Mouse (Mus musculus) retina, postnatal 1 day (tissue): ENCODE measurements at regions not wholly inside any gene's neighbourhood (a gene's known extent, or its start where the extent isn't known, plus 50 kb on each side); places are given as distances from the start of the nearest gene placed in this dataset.

Experiments
- DNase-seq: peaks from one replicate; pipeline ENCODE4 v3.0.0-alpha.2; 2012

DNA sequence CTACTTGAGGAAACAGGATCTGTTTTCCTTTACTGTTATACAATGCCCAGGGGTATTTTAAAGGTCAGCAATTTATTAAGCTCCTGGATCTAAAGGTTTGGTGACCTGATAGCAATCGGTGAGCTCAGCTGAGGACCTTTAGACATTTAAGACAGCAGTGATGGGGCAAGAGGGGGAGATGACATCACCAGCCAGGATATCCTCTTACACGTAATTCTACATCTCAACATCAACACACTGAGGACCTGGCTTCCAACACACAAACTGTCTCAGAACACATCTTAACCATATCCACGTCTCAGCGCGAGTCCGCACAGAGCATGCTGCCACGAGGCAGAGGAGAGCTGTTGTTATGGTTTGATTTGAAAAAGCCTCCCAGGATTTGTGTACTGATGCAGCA lies 69.2 kb downstream of the Nhlrc3 start:
- DNase-seq, result no peak

DNA sequence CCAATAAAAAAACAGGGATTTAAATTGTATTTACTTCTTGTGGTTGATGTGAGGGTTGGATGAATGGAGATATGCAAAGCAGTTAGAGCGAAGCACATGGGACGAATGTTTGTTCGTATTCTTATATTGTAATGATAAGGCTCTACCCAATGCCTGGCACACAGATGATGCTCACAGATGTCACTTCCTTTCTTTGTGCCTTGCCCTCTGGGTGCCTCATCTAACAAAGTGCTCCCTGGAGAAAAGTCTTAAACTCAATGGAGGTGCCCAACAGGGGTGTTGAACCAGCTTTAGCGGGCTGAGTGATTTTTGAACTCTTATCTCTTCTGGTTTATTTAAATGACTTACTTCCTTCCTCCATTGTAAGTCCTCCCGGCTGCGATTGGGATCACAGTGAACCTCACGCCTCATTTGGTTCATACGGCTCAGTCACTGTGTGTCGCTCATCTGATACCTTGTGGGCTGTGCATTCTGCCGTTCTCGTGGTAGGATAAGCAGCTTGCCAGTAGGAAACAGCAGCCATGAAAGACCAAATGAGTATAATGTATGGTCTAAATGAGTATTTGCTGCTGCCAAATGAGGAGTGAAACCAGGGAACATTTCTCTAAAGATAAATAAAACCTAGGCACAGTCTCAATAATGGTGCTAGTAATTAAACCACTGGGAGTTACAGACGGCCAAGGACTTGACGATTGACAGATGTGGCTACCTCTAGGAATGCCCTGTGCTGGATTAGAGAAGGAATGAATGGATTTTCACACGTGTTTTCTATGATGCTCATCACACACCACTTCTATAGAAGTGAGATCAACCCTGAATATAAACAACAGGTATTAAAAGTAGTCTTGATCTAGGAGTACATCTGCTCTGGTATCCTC lies 81.2 kb downstream of the Nhlrc3 start:
- DNase-seq, result peak; percentile 27

DNA sequence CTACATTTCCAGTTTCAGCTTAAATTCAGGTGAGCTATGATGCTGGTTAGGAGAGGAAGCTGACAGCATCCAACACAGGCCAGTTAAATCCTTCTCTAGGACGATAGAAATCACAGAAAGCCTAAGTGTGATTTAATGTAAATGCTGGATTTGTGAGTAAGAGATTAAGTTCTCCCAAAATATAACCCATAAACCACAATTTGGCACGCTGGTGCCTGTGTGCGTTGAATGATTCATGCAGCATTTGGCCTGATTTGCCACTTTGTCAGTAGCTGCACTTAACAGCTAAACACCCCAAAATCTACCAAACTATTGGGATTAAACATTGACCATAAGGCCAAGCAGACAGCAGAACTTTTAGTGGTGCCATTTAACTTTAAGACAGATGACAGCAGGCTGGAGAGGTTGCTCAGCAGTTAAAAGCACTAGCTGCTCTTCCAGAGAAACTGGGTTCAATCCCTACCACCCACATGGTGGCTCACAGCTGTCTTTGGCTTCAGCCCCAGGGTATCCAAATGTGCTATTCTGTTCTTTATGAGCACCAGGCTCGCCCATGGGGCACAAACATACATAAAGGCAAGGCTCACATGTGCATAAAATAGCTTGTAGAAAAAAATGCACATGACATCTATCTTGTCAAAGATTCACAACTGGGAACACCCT lies 83.5 kb downstream of the Nhlrc3 start:
- no peak for DNase-seq

DNA sequence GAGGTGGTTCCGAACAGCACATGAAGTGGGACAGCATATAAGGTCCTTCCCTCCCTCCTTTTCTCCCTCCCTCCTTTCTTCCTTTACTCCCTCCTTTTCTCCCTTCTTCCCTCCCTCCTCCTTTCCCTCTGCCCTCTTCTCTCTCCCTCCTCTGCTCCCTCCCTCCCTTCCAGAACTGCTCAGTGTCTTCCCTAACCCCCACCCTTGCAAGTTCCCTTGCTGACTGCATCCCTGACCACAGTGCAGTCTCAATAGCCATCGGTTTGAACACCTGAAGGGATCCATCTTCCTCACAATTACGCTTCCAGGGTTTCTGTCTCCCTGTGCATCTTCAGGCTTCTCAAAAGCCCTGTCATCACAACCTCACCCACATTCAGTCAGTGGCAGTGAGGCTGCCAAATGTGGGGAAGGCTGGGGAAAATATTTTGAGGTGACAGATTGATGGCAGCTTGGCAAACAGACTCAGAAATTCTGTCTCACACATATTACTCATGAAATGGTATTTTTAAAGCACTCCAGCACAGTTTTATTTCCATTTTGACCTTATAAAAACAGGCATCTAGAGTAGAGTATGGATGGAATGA lies 86.2 kb downstream of the Nhlrc3 start:
- no peak for DNase-seq

DNA sequence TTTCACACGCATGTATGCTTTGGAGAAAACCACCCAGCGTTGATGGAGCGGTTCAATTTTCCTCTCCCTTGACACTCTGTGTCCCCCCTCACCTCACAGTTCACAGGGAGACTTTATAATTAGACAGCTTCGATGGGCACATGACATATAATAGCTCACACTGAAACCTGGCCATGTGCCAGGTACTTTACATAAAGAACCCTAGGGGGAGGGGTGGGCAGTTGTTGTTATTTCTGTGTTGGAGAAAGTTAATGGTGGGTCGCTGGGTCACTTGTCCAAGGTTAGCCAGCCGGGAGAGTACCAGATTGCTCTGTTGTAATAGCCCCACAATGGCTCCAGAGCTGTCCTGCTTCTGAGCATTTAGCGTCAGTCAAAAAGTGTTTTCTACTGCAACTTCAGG lies 90.2 kb downstream of the Nhlrc3 start:
- DNase-seq, result peak; percentile 81

DNA sequence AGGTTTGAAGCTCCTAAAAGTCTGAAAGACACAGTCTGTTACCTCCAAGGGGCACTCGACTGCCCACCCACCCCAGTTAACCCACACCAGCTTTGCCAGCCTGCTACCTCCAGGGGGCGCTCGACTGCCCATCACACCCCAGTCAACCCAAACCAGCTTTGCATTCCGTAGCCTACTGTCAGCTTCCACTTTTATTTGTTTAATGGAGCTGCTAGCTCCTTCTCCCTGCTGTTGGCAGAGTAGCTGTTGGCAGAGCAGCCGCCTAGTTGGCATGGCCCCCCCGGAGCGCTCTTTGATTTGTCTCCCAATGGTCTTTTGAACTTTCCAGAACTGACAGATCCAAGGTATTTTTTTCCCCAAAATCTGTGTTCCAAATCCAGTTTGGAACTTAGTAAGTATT lies 91.2 kb downstream of the Nhlrc3 start:
- no peak for DNase-seq

DNA sequence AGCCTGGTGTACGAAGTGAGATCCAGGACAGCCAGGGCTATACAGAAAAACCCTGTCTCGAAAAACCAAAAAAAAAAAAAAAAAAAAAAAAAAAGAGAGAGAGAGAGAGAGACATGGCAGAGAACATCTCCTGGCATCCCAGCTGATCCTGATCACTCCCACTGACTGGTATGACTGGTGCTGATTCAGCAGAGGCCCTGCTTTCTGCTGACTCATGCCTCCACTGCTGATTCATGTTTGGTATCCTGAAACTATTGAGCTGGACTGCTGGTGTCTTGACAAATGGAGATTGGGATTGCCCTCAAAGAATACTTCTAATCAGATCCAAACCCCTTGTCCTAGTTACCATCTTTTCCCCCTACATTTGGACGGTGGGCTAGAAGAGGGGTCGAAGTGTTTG lies 101.9 kb downstream of the Nhlrc3 start:
- no peak for DNase-seq

DNA sequence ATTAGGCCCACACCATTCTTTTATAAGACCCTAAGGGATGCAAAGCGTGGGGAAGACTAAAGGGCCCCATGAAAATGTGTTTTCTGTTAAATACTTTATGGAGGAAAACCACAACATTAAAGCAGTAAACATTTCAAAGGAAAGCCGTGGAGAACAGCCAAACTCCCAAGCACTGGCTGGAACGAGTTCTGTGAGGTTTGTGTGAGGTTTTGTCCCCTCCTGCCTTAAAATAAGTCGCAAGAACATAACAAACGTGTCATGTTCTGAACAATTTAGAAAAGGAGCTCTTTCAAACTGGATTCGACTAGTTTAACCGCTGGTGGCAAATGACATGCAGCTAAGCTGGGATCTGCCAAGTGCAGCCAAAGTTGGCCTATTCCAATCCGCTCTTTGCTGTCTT lies 109.4 kb downstream of the Nhlrc3 start:
- DNase-seq, result no peak

DNA sequence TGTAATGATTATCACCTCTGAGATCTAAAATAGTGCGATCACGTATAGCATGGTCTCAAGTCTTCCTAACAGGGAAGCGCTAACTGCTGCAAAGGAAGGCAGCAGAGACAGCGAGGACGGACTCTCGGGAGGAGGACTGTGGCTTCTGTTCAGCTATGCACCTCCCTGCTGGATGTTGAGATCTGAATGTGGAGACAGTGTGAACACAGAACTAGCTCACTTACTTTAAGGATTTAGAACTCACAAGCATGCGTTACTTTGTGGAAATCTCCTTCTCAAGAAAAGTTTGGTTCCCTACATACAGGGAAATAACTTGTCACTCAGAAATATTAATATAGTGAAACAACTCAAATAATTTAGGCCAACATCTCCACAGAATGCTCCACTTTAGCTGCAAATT lies 109.8 kb downstream of the Nhlrc3 start:
- DNase-seq, result no peak

DNA sequence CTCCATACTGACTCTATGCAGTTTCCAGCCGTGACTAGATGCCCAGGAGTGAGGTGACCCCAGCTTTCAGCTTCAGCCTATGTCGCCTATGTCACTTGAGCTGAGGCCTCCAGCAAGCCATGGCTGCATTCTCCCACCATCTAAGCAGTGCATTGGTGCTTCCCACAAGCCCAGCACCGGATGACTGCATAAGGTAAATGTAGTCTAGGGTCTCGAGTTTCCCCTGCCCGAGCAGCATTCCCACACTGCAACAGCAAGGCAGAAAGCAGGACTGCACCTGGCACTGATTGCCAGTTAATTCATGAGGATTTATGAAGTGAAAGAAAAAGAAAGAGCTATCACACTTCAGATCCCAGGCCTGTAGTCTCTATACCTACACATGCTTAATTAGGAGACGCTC lies 119.5 kb downstream of the Nhlrc3 start:
- DNase-seq, result no peak

DNA sequence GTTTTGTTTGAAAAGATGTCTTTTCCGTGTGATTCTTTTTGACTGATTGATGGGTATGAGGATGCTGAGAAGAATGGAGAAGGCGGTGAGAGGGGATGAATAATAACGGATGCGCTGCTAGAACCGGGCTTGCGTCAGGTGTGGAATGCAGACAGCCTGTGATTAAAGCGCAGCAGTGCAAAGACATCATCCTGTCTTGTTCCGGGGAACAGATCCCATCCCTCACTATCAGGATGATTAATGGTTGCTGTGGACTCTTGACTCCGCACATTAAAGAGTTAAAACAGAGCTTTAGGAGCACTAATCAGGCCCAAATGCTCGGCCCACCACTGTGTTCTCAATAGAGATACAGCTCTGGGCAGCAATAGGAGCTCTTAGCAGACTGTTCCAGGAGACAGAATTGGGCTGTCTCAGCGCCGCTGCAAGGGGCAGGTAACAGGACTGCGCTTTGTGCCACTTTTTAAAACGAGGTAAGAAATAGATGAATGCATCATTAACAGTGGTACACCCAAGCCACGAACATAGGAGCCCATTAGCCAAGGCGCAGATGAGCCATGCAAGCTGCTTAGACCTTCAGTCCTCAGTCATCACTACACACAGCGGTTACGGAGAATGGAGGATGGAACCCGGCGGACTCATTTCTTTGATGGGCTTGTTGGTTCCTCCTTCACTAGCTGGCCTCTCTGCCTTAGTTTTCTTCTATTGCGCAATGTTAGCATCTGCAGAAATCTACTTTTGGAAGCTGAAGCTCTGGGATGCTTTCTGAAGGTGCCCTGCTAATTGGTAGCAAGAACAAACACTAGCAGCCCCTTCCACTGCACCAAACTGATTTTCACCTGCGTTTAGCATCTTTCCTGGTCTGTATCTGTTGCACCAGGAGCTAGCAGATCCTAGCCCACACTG lies 121.6 kb downstream of the Nhlrc3 start:
- no peak for DNase-seq

DNA sequence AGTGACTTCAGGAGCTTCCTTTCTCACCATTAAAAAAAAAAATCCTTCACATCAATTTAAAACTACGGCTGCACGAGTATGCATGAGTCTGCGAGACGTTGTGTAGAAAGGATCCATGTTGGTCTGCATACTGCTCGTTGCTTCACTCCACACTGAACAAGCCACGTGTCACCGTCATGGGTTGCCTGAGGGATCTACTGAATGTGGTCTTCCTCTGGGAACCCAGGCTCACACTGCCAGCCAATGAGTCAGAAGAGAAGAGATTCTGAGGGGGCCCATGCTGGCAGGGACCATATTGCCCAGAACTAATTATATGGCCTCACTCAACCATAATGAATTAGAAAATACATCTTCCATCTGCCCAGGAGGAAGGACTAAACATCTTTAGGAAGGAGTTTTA lies 124.6 kb downstream of the Nhlrc3 start:
- DNase-seq, result peak; percentile 70

DNA sequence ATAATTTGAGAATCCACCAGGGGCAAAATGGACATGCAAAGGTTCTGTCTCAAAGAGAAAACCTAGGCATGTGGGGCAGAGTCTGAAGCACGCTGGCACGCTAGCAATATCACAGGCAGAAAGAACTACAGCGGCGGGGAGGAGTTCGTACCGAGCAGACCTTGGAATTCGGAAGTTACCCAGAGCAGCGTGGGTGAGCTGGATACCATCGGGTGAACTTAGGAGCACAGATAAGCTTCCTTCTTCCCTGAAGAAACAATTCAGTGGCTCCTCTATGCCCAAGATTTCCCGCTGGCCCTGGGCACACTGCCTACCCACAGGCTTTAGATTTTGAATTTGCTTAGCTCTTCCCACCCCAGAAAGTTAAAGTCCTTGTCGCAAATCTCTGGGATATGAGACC lies 129.1 kb downstream of the Nhlrc3 start:
- peak; percentile 32 for DNase-seq

DNA sequence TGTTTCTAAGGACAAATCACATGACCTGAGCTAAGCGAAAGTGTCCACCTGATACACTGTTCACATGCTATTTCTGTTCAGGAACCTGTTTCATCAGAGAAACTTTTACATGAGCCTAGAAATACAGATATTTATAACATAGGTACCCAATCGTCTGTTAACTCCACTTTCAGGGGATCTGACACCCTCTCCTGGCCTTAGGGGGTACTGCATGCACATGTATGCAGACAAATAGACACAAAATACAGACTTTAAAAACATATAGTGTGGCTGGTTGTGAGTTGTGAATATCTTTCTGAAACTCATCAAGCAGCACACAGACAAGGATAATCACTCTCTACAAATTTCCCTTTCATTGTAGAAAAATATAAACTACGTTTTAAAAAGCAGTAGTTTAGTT lies 133.6 kb downstream of the Nhlrc3 start:
- DNase-seq, result no peak

DNA sequence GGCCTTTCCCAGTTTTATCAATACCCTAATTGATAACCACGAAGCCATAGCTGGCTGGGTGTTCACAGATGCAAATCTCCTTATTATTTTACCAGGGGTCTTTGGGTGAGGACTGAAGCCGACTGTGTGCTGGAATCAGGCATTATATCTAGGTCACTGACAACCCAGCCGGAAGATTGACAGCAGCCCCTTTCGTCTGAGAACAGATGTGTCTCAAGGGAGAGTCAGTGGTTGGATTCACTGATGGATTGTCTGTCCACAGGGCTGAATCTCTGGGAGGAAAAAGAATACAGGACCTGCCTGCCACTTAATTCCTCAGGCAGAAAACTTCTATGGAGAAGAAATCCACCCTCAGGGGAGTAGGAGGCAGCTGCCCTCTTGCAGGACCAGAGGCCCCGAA lies 135.7 kb downstream of the Nhlrc3 start:
- peak; percentile 71 for DNase-seq

DNA sequence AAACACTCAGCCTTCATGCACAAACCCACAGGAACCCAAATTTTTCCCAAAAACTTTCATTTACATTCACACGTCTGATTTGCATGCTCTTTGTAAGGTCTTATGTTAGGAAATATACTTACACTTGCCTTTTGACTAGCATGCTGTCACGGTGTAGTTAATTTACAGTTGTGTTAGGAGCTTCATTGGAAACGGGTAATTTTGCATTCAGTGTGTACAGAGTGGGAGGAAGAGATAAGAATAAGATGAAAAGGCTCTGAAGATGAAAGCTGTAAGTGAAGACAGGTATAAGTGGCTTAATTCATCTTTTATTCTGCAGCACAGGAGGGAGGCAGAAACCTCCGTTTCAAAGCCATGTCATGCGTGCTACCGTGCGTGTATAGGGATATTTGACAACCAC lies 136.2 kb downstream of the Nhlrc3 start:
- DNase-seq, result no peak

DNA sequence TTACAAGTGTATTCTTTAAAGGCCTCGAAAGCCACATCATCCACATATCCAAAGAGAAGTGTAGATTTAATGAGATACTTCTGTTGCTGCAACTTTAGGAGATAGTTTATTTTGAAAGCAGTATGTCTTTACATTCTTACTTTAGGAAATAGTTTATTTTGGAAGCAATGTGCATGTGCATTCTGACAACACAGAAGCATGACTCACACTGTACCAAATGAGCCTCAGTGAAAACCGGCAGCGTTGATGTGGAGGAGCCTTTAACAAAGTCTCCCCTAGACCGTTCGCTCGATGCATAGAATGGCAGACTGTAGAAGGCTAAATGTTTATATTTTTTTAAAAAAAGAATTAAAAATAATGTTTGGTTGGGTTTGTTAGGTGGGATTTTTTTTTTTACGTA lies 138.1 kb downstream of the Nhlrc3 start:
- no peak for DNase-seq

DNA sequence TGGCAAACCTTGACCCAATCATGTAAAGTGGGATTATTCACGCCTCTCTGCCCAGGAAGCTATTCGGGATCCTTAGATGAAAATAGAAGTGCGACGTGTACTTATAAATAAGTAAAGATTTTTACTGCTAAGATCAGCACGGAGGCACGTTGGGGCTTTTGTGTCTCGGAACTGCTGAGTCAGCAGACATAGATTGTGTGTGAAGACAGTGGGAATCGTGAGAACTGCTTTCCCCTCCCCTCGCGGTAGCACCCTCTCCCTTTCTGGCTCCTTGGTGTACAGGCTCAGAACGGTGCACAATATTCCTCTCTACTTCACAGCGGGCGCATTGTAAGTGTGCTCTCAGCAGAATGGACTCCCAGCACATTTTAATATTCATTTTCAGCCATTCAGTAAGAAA lies 138.7 kb downstream of the Nhlrc3 start:
- peak; percentile 65 for DNase-seq

DNA sequence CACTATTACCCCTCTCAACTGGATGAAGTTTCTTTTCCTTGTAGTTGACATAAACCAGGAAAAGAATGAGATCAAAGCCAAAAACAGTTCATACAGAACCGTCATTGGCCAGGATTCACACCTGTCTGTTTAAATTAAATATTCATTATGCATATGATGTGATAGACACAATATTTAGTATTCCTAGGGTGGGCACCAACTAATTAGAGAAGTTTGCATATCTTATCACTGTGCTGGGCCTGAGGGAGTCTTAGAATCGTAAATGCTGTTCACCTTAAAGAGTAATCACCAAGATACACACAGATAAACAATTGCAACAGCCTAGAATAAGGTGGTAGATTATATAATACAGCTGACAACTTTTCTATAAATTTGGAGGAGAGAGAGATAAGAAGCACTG lies 147.7 kb downstream of the Nhlrc3 start:
- no peak for DNase-seq
